Mouse (Mus musculus): ENCODE results near the gene Klra9. TPM values are rescaled to one million over a fixed set of nuclear protein-coding genes. Genes with fewer than 3 reads are reported as not detected.

The Klra9 gene
- 0.40 TPM for polyA plus RNA-seq (2014; fragmentation: Illumina TruSeq; extraction: RNeasy Lipid Tissue Mini Kit (QIAGEN cat#74804); ENCODE audit: low read depth, low replicate concordance)

GRCm38 (mm10) chr6:130193012-130193411 is at the start of gene Klra9:
Klra9 (minus strand) TSS chr6:130193112.

GRCm38 (mm10) chr6:130233222-130233621 is 40.3 kb upstream of the Klra9 start, which contains the start of gene Klra7:
Klra7 (minus strand) TSS chr6:130233322.

GRCm38 (mm10) chr6:130129798-130130197 is 63.1 kb downstream of the Klra9 start, which contains the start of gene Klra8:
Klra8 (minus strand) TSS chr6:130129898.

Other genes with a start within 250 kb of the Klra9 start
- not detected for gene Klra6, start 166.2 kb downstream of the Klra9 start, polyA plus RNA-seq (2014; fragmentation: Illumina TruSeq; extraction: RNeasy Lipid Tissue Mini Kit (QIAGEN cat#74804); ENCODE audit: low read depth, low replicate concordance)
- not detected for gene Klra4, start 125.8 kb downstream of the Klra9 start, polyA plus RNA-seq (2014; fragmentation: Illumina TruSeq; extraction: RNeasy Lipid Tissue Mini Kit (QIAGEN cat#74804); ENCODE audit: low read depth, low replicate concordance)
- gene Klra8, start 63.2 kb downstream of the Klra9 start, polyA plus RNA-seq (2014; fragmentation: Illumina TruSeq; extraction: RNeasy Lipid Tissue Mini Kit (QIAGEN cat#74804); ENCODE audit: low read depth, low replicate concordance), result not detected
- not detected for gene Klra7, start 40.2 kb upstream of the Klra9 start, polyA plus RNA-seq (2014; fragmentation: Illumina TruSeq; extraction: RNeasy Lipid Tissue Mini Kit (QIAGEN cat#74804); ENCODE audit: low read depth, low replicate concordance)
- gene Klra10, start 88.8 kb upstream of the Klra9 start, polyA plus RNA-seq (2014; fragmentation: Illumina TruSeq; extraction: RNeasy Lipid Tissue Mini Kit (QIAGEN cat#74804); ENCODE audit: low read depth, low replicate concordance), result not detected
- gene Klra3, start 144.5 kb upstream of the Klra9 start, polyA plus RNA-seq (2014; fragmentation: Illumina TruSeq; extraction: RNeasy Lipid Tissue Mini Kit (QIAGEN cat#74804); ENCODE audit: low read depth, low replicate concordance), result not detected
- not detected for gene Klra1, start 193.8 kb upstream of the Klra9 start, polyA plus RNA-seq (2014; fragmentation: Illumina TruSeq; extraction: RNeasy Lipid Tissue Mini Kit (QIAGEN cat#74804); ENCODE audit: low read depth, low replicate concordance)

Measured in kidney, adult 10 weeks (tissue).